Mouse (Mus musculus) bone marrow, adult 2 months (tissue): Measurements from ENCODE around the gene Arhgap45.

ENCODE experiments used
- CTCF ChIP-seq: fragments of 200-500 bp; IDR thresholded peaks from 2 replicates; pipeline ENCODE4 v1.5.1; 2011; ENCODE audit warnings: low read length, control low read depth; ENCODE audit not compliant: control insufficient read depth, insufficient read depth
- POLR2A ChIP-seq: fragments of 200-500 bp; IDR thresholded peaks from 2 replicates; pipeline ENCODE4 v1.6.1; 2011; ENCODE audit warnings: low read depth, mild to moderate bottlenecking, control low read depth, low read length, borderline replicate concordance; ENCODE audit not compliant: control insufficient read depth

- TF ChIP-seq POLR2A (no peak), CTCF (no peak)
Measured at GRCm38 (mm10) chr10:79987771-79988505, 28.5 kb upstream of the Arhgap45 start.
